Mouse (Mus musculus) MEL (cell line): ENCODE measurements at regions not wholly inside any gene's neighbourhood (a gene's known extent, or its start where the extent isn't known, plus 50 kb on each side); places are given as distances from the start of the nearest gene placed in this dataset.

Experiments used
- CTCF ChIP-seq, 3 experiments: IDR thresholded peaks in 2 of 3; conservative IDR thresholded peaks in 1 of 3; 2 replicates each; pipeline ENCODE4 v1.5.1; 2011 to 2012; ENCODE audit warnings: low read length in 3 of 3, low read depth in 2 of 3, mild to moderate bottlenecking in 2 of 3, improper control_type of control experiment in 1 of 3, inconsistent platforms in 1 of 3, mixed read lengths in 1 of 3, moderate library complexity in 1 of 3; ENCODE audit not compliant: control insufficient read depth in 1 of 3, insufficient read depth in 1 of 3, poor library complexity in 1 of 3, severe bottlenecking in 1 of 3
- E2F4 ChIP-seq: IDR thresholded peaks from 2 replicates; pipeline ENCODE4 v1.6.1; 2011; ENCODE audit warnings: low read depth, low read length, improper control_type of control experiment, borderline replicate concordance
- ELF1 ChIP-seq: IDR thresholded peaks from 2 replicates; pipeline ENCODE4 v1.6.1; 2014; ENCODE audit warnings: low read depth, mild to moderate bottlenecking, inconsistent platforms, low read length, improper control_type of control experiment, moderate library complexity
- ETS1 ChIP-seq: IDR thresholded peaks from 2 replicates; pipeline ENCODE4 v1.6.1; 2012; ENCODE audit warnings: low read depth, mild to moderate bottlenecking, inconsistent platforms, low read length, improper control_type of control experiment, moderate library complexity
- MAFK ChIP-seq: IDR thresholded peaks from 2 replicates; pipeline ENCODE4 v1.6.1; 2011; ENCODE audit warnings: low read depth, mild to moderate bottlenecking, low read length, improper control_type of control experiment, borderline replicate concordance
- POLR2A ChIP-seq, 2 experiments: IDR thresholded peaks; 2 replicates each; pipeline ENCODE4 v1.6.1; 2011 to 2012; ENCODE audit warnings: low read length in 2 of 2, mild to moderate bottlenecking in 2 of 2, control low read depth in 1 of 2, improper control_type of control experiment in 1 of 2, low read depth in 1 of 2, moderate library complexity in 1 of 2; ENCODE audit not compliant: control insufficient read depth in 1 of 2, insufficient read depth in 1 of 2, poor library complexity in 1 of 2
- SMC3 ChIP-seq: IDR thresholded peaks from 2 replicates; pipeline ENCODE4 v1.6.1; 2011; ENCODE audit warnings: low read depth, low read length, improper control_type of control experiment
- TCF12 ChIP-seq: IDR thresholded peaks from 2 replicates; pipeline ENCODE4 v1.6.1; 2014; ENCODE audit warnings: low read depth, mild to moderate bottlenecking, inconsistent platforms, low read length, improper control_type of control experiment, moderate library complexity
- UBTF ChIP-seq: IDR thresholded peaks from 2 replicates; pipeline ENCODE4 v1.6.1; 2012; ENCODE audit warnings: low read depth, mild to moderate bottlenecking, inconsistent platforms, low read length, improper control_type of control experiment, moderate library complexity, borderline replicate concordance; ENCODE audit not compliant: insufficient read depth
- USF1 ChIP-seq: IDR thresholded peaks from 2 replicates; pipeline ENCODE4 v1.6.1; 2014; ENCODE audit warnings: low read depth, mild to moderate bottlenecking, inconsistent platforms, low read length, improper control_type of control experiment, moderate library complexity
- USF2 ChIP-seq, 2 experiments: IDR thresholded peaks; 2 replicates each; pipeline ENCODE4 v1.6.1; 2011 to 2012; ENCODE audit warnings: improper control_type of control experiment in 2 of 2, low read length in 2 of 2, borderline replicate concordance in 1 of 2, inconsistent platforms in 1 of 2, low read depth in 1 of 2, mild to moderate bottlenecking in 1 of 2; ENCODE audit not compliant: insufficient read depth in 1 of 2
- ZKSCAN1 ChIP-seq: IDR thresholded peaks from 2 replicates; pipeline ENCODE4 v1.6.1; 2012; ENCODE audit warnings: low read depth, mild to moderate bottlenecking, inconsistent platforms, low read length, improper control_type of control experiment, moderate library complexity
- ZNF384 ChIP-seq: IDR thresholded peaks from 2 replicates; pipeline ENCODE4 v1.6.1; 2012; ENCODE audit warnings: low read depth, mild to moderate bottlenecking, inconsistent platforms, low read length, improper control_type of control experiment

DNA sequence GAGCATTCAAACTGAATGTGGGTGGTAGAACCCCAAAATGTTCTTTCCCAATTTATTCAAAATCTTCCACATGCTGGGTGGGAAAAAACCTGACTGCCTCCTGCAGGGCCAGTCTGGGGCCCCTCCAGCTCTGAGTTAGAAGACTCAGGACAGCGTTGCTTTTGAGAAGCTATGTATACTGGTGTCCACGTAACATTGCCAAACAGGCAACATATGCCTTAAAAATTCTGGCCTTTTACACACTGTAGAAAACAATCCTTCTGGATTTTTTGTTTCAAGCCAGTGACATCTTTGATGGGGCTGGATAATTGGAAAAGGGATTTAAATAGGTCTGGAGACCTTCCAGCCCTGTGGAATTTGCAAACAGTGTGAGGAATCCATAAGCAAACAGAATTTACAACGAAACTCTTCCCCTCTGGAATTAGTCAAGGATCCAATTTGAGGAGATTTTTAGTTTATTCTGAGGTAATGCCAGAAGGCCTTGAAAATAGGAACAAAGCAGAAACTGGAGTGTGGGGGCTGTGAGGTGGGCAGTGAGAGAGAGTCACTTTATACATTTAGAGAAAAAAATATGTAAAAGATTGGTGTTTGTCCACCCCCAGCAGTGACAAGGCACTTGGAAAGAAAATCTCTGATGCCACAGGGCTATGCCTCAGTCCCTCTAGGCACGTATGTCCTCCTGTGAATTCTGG is 108.9 kb upstream of the F13a1 start:
- TF ChIP-seq ETS1: no peak
- no peak for TF ChIP-seq POLR2A (IDR thresholded peaks at IDR 0.05; ENCODE audit: control insufficient read depth in 1 of 2, insufficient read depth in 1 of 2, low read depth in 1 of 2, low read length in 2 of 2, poor library complexity in 1 of 2)
- TF ChIP-seq TCF12: no peak
- TF ChIP-seq UBTF: no peak
- TF ChIP-seq CTCF (IDR thresholded peaks at IDR 0.05 in 2 of 3, conservative IDR thresholded peaks at IDR 0.05 in 1 of 3; ENCODE audit: control insufficient read depth in 1 of 3, insufficient read depth in 1 of 3, low read depth in 2 of 3, low read length in 3 of 3, poor library complexity in 1 of 3, severe bottlenecking in 1 of 3): no peak
- TF ChIP-seq USF1: no peak
- TF ChIP-seq MAFK: no peak
- no peak for TF ChIP-seq E2F4
- TF ChIP-seq ZNF384: no peak
- TF ChIP-seq ELF1: no peak
- no peak for TF ChIP-seq USF2 (IDR thresholded peaks at IDR 0.05; ENCODE audit: borderline replicate concordance in 1 of 2, insufficient read depth in 1 of 2, low read depth in 1 of 2, low read length in 2 of 2)
- TF ChIP-seq SMC3: no peak
- no peak for TF ChIP-seq ZKSCAN1
